In the genomic region with DNA sequence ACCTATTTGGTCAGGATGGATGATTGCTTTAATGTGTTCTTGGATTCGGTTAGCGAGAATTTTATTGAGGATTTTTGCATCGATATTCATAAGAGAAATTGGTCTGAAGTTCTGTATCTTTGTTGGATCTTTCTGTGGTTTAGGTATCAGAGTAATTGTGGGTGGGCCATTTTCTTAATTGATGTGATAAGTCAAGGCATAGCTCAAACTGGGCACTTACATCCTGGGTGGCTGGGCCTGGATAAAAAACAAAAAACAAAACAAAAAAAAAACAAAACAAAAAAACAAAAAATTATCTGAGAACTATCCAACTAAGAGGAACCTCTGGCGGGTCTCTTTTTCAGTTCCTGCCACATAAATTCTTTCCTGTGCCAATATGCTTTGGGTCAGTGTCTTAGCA, we compare ENCODE assay signal across 25 mouse cellular contexts. TPM values are rescaled to one million over a fixed set of nuclear protein-coding genes. Genes with fewer than 3 reads are reported as not detected.
DNase-seq lines count a peak whose midpoint lies in the region; ATAC-seq and TF ChIP-seq lines count a peak whose summit lies in the region.
"Not testable (repeated sequence)": the region's sequence is repeated elsewhere in the genome, so short reads cannot be mapped to it uniquely, and the experiment has no call there.
"Had no signal": no experiment of that assay in that cellular context is flagged by ENCODE, and none has a peak within 500 bp of the region (broad histone marks: within the 10 kb centered on the region; RNA-seq: fewer than 3 reads in every experiment).

No protein-coding gene starts in this region.

- H3K9ac ChIP-seq in forebrain, embryonic 13.5 days; heart, embryonic 15.5 days; hindbrain, postnatal 0 days (replicated peaks; ENCODE audit: low read length); kidney, embryonic 16.5 days (replicated peaks; ENCODE audit: low read length); liver, embryonic 12.5 days; midbrain, embryonic 15.5 days; stomach, embryonic 15.5 days: not testable (repeated sequence)

- not testable (repeated sequence) for H3K36me3 ChIP-seq in forebrain, embryonic 13.5 days (ENCODE audit: poor library complexity, severe bottlenecking); heart, embryonic 15.5 days; hindbrain, postnatal 0 days (ENCODE audit: insufficient read depth, low read length); kidney, embryonic 16.5 days (ENCODE audit: insufficient read depth, low read length); liver, embryonic 12.5 days; midbrain, embryonic 15.5 days (replicated peaks); stomach, embryonic 15.5 days

- 92% methylated on average over 4 of the region's 4 CpGs for WGBS in forebrain, embryonic 13.5 days
- 80% methylated on average over 4 of the region's 4 CpGs for WGBS in heart, embryonic 15.5 days
- WGBS in hindbrain, postnatal 0 days = 85% methylated on average over 2 of the region's 4 CpGs
- 89% methylated on average over 2 of the region's 4 CpGs for WGBS in kidney, embryonic 16.5 days
- 71% methylated on average over 4 of the region's 4 CpGs for WGBS in liver, embryonic 12.5 days (ENCODE audit: insufficient replicate concordance)
- 88% methylated on average over 4 of the region's 4 CpGs for WGBS in midbrain, embryonic 15.5 days
- WGBS in stomach, embryonic 15.5 days = 81% methylated on average over 4 of the region's 4 CpGs

- peak; percentile 63; the same call in 1 of the 2 replicates for ATAC-seq in forebrain, embryonic 13.5 days
- peak; percentile 67 for ATAC-seq in heart, embryonic 15.5 days (replicated peaks; ENCODE audit: insufficient number of reproducible peaks, insufficient read depth, low FRiP score, low read depth)
- ATAC-seq in hindbrain, postnatal 0 days = peak; percentile 69; the same call in 1 of the 2 replicates
- ATAC-seq in kidney, embryonic 16.5 days (ENCODE audit: low FRiP score, low TSS enrichment) = 0 out of 2 replicates have a peak, but pooled peaks have one; percentile 58
- ATAC-seq in liver, embryonic 12.5 days = peak; percentile 64; the same call in 1 of the 2 replicates
- peak; percentile 72; the same call in 1 of the 2 replicates for ATAC-seq in midbrain, embryonic 15.5 days (replicated peaks)
- ATAC-seq in stomach, embryonic 15.5 days (ENCODE audit: insufficient read depth, low FRiP score, low read depth) = peak; percentile 75; the same call in 1 of the 2 replicates

- not testable (repeated sequence) for TF ChIP-seq CTCF in hindbrain, postnatal 0 days (IDR thresholded peaks at IDR 0.05; ENCODE audit: low read depth)

- not testable (repeated sequence) for H3K4me1 ChIP-seq in forebrain, embryonic 13.5 days; heart, embryonic 15.5 days (replicated peaks); hindbrain, postnatal 0 days (ENCODE audit: insufficient read depth, low read length); kidney, embryonic 16.5 days (ENCODE audit: insufficient read depth, low read length); liver, embryonic 12.5 days; midbrain, embryonic 15.5 days; stomach, embryonic 15.5 days

- H3K27me3 ChIP-seq in forebrain, embryonic 13.5 days; heart, embryonic 15.5 days; hindbrain, postnatal 0 days (ENCODE audit: insufficient read depth, low read length); kidney, embryonic 16.5 days (ENCODE audit: insufficient read depth, low read length); liver, embryonic 12.5 days (replicated peaks); midbrain, embryonic 15.5 days (replicated peaks); stomach, embryonic 15.5 days (replicated peaks): not testable (repeated sequence)

- DNase-seq in embryo, embryonic 9.5 days (ENCODE audit: extremely low spot score) = peak; percentile 0
- peak; percentile 0 for DNase-seq in hindbrain, postnatal 0 days (ENCODE audit: low spot score)

- not testable (repeated sequence) for H3K4me2 ChIP-seq in forebrain, embryonic 13.5 days; heart, embryonic 15.5 days; hindbrain, postnatal 0 days (ENCODE audit: low read depth, low read length); kidney, embryonic 16.5 days (replicated peaks; ENCODE audit: low read depth, low read length); liver, embryonic 12.5 days; midbrain, embryonic 15.5 days; stomach, embryonic 15.5 days

- peaks cover 32% of the 10 kb centered on the region for H3K9me3 ChIP-seq in forebrain, embryonic 13.5 days (replicated peaks)
- H3K9me3 ChIP-seq in heart, embryonic 15.5 days (replicated peaks); kidney, embryonic 16.5 days (ENCODE audit: low read length); liver, embryonic 12.5 days (replicated peaks); stomach, embryonic 15.5 days: not testable (repeated sequence)
- H3K9me3 ChIP-seq in hindbrain, postnatal 0 days (ENCODE audit: low read length) = peaks cover 16% of the 10 kb centered on the region
- H3K9me3 ChIP-seq in midbrain, embryonic 15.5 days = peaks cover 18% of the 10 kb centered on the region

- H3K27ac ChIP-seq in forebrain, embryonic 13.5 days; heart, embryonic 15.5 days; hindbrain, postnatal 0 days; kidney, embryonic 16.5 days (ENCODE audit: low read length); liver, embryonic 12.5 days; midbrain, embryonic 15.5 days; stomach, embryonic 15.5 days: not testable (repeated sequence)

- H3K4me3 ChIP-seq in forebrain, embryonic 13.5 days; heart, embryonic 15.5 days; hindbrain, postnatal 0 days (ENCODE audit: low read length); kidney, embryonic 16.5 days (ENCODE audit: low read length); liver, embryonic 12.5 days; midbrain, embryonic 15.5 days; stomach, embryonic 15.5 days (replicated peaks): not testable (repeated sequence)

RNA-seq across cellular contexts. Expression of a gene that starts 20.9 kb away (rescaled TPM):
- polyA plus RNA-seq in forebrain, embryonic 13.5 days (2015; fragmentation: Nextera tagmentation; extraction: Ambion mirVana) = not detected in 2 replicates
- polyA plus RNA-seq in heart, embryonic 15.5 days (2015; fragmentation: Nextera tagmentation; extraction: Ambion mirVana) = not detected in 2 replicates
- not detected in 2 replicates for total RNA-seq in hindbrain, postnatal 0 days (2014; rRNA removed)
- not detected in 2 replicates for polyA plus RNA-seq in hindbrain, postnatal 0 days (2015; fragmentation: Nextera tagmentation; extraction: Ambion mirVana)
- not detected in 2 replicates for polyA plus RNA-seq in kidney, embryonic 16.5 days (2015; fragmentation: Nextera tagmentation; extraction: Ambion mirVana)
- polyA plus RNA-seq in liver, embryonic 12.5 days (2016; fragmentation: Nextera tagmentation; extraction: Ambion mirVana) = not detected in 2 replicates
- polyA plus RNA-seq in midbrain, embryonic 15.5 days (2015; fragmentation: Nextera tagmentation; extraction: Ambion mirVana) = not detected in 2 replicates
- not detected in 2 replicates for polyA plus RNA-seq in stomach, embryonic 15.5 days (2015; fragmentation: Nextera tagmentation; extraction: Ambion mirVana)
- total RNA-seq: adrenal gland, postnatal 10 days; common myeloid progenitor, adult 5-6 weeks; ES-E14; gastrocnemius, postnatal 10 days; heart, postnatal 10 days; layer of hippocampus, postnatal 10 days; left cerebral cortex, adult 8-10 months; monocyte, adult 5-6 weeks had no signal
- polyA plus RNA-seq: activated CD4-positive, CD25-positive, alpha-beta regulatory T cell, adult 4 months; CD4-positive, CD25-positive, alpha-beta regulatory T cell, adult 4 months; embryonic facial prominence, embryonic 11.5 days; hindbrain, embryonic 16.5 days; large intestine, adult 2 months; limb, embryonic 10.5 days; liver, embryonic 16.5 days; neural tube, embryonic 13.5 days; thymus, adult 2 months had no signal

RNA-seq across cellular contexts. Expression of a gene that starts 36.3 kb away (rescaled TPM):
- polyA plus RNA-seq in forebrain, embryonic 13.5 days (2015; fragmentation: Nextera tagmentation; extraction: Ambion mirVana) = not detected in 2 replicates
- polyA plus RNA-seq in heart, embryonic 15.5 days (2015; fragmentation: Nextera tagmentation; extraction: Ambion mirVana) = not detected in 2 replicates
- not detected in 2 replicates for total RNA-seq in hindbrain, postnatal 0 days (2014; rRNA removed)
- polyA plus RNA-seq in hindbrain, postnatal 0 days (2015; fragmentation: Nextera tagmentation; extraction: Ambion mirVana) = not detected in 2 replicates
- polyA plus RNA-seq in kidney, embryonic 16.5 days (2015; fragmentation: Nextera tagmentation; extraction: Ambion mirVana) = not detected in 2 replicates
- polyA plus RNA-seq in liver, embryonic 12.5 days (2016; fragmentation: Nextera tagmentation; extraction: Ambion mirVana) = not detected in 2 replicates
- not detected in 2 replicates for polyA plus RNA-seq in midbrain, embryonic 15.5 days (2015; fragmentation: Nextera tagmentation; extraction: Ambion mirVana)
- not detected in 2 replicates for polyA plus RNA-seq in stomach, embryonic 15.5 days (2015; fragmentation: Nextera tagmentation; extraction: Ambion mirVana)
- total RNA-seq: adrenal gland, postnatal 10 days; common myeloid progenitor, adult 5-6 weeks; ES-E14; gastrocnemius, postnatal 10 days; heart, postnatal 10 days; layer of hippocampus, postnatal 10 days; left cerebral cortex, adult 8-10 months; monocyte, adult 5-6 weeks had no signal
- polyA plus RNA-seq: activated CD4-positive, CD25-positive, alpha-beta regulatory T cell, adult 4 months; CD4-positive, CD25-positive, alpha-beta regulatory T cell, adult 4 months; embryonic facial prominence, embryonic 11.5 days; hindbrain, embryonic 16.5 days; large intestine, adult 2 months; limb, embryonic 10.5 days; liver, embryonic 16.5 days; neural tube, embryonic 13.5 days; thymus, adult 2 months had no signal

RNA-seq across cellular contexts. Expression of a gene that starts 58.9 kb away (rescaled TPM):
- not detected in 2 replicates for polyA plus RNA-seq in forebrain, embryonic 13.5 days (2015; fragmentation: Nextera tagmentation; extraction: Ambion mirVana)
- polyA plus RNA-seq in heart, embryonic 15.5 days (2015; fragmentation: Nextera tagmentation; extraction: Ambion mirVana) = 0.19 TPM in 1 of 2 replicates, not detected in the other
- total RNA-seq in hindbrain, postnatal 0 days (2014; rRNA removed) = not detected in 2 replicates
- polyA plus RNA-seq in hindbrain, postnatal 0 days (2015; fragmentation: Nextera tagmentation; extraction: Ambion mirVana) = not detected in 2 replicates
- not detected in 2 replicates for polyA plus RNA-seq in kidney, embryonic 16.5 days (2015; fragmentation: Nextera tagmentation; extraction: Ambion mirVana)
- polyA plus RNA-seq in liver, embryonic 12.5 days (2016; fragmentation: Nextera tagmentation; extraction: Ambion mirVana) = not detected in 2 replicates
- polyA plus RNA-seq in midbrain, embryonic 15.5 days (2015; fragmentation: Nextera tagmentation; extraction: Ambion mirVana) = not detected in 2 replicates
- polyA plus RNA-seq in stomach, embryonic 15.5 days (2015; fragmentation: Nextera tagmentation; extraction: Ambion mirVana) = not detected in 2 replicates
- total RNA-seq: adrenal gland, postnatal 10 days; common myeloid progenitor, adult 5-6 weeks; ES-E14; gastrocnemius, postnatal 10 days; heart, postnatal 10 days; layer of hippocampus, postnatal 10 days; left cerebral cortex, adult 8-10 months; monocyte, adult 5-6 weeks had no signal
- polyA plus RNA-seq: activated CD4-positive, CD25-positive, alpha-beta regulatory T cell, adult 4 months; CD4-positive, CD25-positive, alpha-beta regulatory T cell, adult 4 months; embryonic facial prominence, embryonic 11.5 days; hindbrain, embryonic 16.5 days; large intestine, adult 2 months; limb, embryonic 10.5 days; liver, embryonic 16.5 days; neural tube, embryonic 13.5 days; thymus, adult 2 months had no signal
